Mouse (Mus musculus) megakaryocyte, adult 5-6 weeks (primary cell): ENCODE measurements around the gene Tmem63a. TPM values are rescaled to one million over a fixed set of nuclear protein-coding genes. Genes with fewer than 3 reads are reported as not detected.

Experiments
- ATAC-seq: 2 replicates; pipeline ENCODE4 v1.8.0; 2016; ENCODE audit warnings: mild to moderate bottlenecking, inconsistent platforms; ENCODE audit not compliant: poor library complexity, severe bottlenecking
- total RNA-seq, 2 experiments: library from RNA; stranded (forward) in 1 of 2; stranded (reverse) in 1 of 2; fragments of 153-499, 151-499 nt in 1 of 2; fragments of 221-1000, 200-1000 nt in 1 of 2; gene quantifications; 2 replicates each; pipeline versions ENCODE4 v1.2.3 to v1.2.4; 2015 to 2017

The Tmem63a gene
- total RNA-seq (2015) (35.0 and 35.5 TPM in 2 replicates), total RNA-seq (2017) (31.7 and 35.2 TPM in 2 replicates)

DNA sequence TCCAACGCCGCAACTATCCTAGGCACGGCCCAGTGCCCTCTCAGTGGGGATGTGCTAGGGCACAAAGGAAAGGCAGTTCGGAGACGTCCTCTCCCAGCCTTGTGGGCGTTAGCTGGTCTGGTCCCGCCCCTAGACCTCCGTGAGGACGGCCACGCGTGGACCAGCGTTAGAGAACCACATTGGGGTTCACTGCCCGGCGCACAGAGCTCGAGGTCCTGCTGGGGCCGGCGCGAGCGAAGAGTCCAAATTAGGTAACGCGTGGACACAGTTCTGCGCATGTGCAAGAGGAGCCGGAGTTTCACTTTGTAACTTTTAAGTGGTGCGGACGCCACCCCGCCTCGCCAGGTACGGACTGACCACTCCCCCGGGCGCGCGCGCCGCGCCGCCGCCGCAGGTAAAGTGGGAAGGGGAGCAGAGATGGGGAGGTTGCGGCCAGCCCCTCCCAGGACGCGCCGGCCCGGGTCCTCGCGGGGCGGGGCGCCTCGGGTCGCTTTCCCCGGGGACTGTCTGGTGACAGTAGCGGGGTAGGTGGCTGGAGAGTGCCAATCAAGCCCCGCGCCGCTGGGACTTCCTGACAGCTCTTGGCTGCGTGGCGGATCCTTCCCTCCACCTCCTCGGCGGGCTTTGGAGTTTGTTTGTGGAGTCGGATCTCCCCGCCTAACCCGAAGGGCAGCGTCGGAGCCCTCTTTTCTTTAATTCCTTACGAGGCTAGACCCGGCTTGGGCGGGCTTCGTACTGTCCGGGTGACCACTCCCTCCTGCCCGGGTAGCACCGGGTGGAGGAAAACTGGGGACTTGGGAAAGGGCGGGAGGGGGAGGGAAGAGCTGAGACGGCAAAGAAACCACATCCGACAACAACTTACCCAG, at the start of gene Tmem63a:
Gene Tmem63a, plus strand, starts transcription at position 179 of the 866 bp plus-strand sequence.
- ATAC-seq: peak; percentile 45

DNA sequence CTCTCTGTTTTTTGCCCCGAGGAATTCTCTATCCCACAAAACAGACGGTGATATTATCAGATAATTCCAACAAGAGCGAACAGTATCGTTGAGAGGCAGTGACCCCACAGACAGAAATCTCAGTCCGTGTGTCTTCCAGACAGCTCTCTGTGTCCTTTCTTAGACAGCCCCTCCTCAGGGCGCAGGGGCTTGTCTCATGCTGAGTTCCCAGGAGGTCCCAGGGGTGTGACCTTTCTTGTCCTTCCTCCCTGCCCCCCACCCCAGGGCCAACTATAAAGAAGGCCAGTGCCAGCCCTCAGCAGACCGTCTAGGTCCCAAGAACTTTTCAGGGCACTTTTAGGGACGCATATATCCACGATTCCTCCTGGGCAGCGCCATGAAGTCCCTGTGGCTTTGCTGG, 49.3 kb upstream of the Tmem63a start, which contains the start of gene Lefty2:
Gene Lefty2, plus strand, starts transcription at position 301 of the 400 bp plus-strand sequence.
- ATAC-seq: no peak

DNA sequence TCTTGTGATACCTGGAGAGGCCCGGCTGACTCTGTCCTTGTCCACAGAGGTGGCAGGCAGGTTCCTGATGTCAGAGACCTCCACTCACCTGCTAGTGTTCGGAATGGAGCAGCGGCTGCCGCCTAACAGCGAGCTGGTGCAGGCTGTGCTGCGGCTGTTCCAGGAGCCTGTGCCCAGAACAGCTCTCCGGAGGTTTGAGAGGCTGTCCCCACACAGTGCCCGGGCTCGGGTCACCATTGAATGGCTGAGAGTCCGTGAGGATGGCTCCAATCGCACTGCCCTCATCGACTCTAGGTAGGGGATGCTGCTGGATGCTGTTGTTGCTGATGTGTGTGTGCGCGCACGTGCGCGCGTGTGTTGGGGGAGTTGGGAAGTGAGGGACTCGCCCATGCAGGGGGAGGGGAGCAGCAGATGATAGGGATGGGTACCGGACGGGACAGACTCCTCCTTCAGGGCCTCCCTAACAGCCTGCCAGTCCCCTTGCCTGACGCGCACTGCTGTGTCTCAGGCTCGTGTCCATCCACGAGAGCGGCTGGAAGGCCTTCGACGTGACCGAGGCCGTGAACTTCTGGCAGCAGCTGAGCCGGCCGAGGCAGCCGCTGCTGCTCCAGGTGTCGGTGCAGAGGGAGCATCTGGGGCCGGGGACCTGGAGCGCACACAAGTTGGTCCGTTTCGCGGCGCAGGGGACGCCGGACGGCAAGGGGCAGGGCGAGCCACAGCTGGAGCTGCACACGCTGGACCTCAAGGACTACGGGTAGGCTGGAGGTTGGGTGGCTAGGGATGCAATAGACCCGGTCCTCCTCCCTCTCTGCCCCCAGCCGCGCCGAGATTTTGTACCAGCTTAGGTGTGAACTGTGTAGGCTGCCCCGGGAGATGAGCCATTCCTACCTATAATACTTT, 47.8 kb upstream of the Tmem63a start:
- 0 out of 2 replicates have a peak, but pooled peaks have one; percentile 14 for ATAC-seq

DNA sequence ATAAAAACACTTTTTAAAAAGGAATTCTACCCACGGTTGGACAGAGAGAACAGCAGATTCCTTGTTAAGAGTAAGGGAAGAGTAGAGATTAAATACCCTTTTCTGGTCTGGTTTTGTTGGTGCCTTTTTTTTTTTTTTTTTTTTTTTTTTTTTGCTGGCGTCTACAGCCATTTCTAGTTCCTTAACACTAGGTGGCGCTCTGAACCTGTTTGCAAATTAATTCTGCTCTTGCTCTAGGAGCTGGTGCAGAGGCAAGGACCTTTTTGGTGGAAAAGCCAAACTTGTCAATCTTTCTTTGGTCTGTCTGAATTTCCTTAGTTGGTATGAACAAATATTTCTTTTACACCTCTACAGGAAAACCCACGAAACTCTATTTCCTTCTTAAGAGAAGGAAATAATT, 41.0 kb upstream of the Tmem63a start:
- ATAC-seq: peak; percentile 33

DNA sequence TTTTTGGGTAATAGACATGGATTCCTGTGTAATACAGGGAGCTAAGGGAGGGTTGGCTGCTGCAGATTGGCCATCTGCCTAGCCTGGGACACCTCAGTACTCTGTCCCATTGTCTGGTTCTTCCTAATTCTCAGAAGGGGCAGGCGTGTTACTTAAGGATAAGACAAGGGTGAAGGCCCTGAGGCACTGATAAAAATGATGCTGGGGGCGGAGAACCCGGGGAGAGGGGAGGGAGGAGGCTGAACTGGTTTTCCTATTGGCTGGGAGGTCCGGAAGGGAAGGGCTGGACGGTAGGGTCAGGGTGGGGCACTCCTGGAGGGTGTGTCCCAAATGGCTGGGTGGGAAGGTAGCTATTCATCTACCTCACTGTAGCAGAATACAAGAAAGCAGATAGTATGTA, 39.2 kb upstream of the Tmem63a start:
- no peak for ATAC-seq

DNA sequence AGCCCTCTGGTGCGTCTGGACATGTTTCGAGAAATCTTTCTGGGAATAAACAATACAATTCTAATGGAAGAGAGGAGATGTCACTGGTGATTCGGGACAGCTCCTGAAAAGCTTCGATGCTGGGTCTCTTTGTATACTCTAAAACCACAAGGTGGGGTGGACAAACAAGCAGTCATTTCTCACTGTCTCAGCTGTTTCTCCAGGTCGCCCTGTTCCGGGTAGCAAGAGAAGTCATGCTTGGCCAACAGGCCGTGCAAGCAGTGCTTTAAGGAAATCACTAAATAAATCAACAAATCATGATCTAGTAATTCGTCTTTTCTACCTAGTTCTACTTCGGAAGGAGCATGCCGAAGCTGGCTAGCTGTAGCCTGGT, 38.5 kb upstream of the Tmem63a start:
- ATAC-seq: peak; percentile 1; the same call in 1 of the 2 replicates

DNA sequence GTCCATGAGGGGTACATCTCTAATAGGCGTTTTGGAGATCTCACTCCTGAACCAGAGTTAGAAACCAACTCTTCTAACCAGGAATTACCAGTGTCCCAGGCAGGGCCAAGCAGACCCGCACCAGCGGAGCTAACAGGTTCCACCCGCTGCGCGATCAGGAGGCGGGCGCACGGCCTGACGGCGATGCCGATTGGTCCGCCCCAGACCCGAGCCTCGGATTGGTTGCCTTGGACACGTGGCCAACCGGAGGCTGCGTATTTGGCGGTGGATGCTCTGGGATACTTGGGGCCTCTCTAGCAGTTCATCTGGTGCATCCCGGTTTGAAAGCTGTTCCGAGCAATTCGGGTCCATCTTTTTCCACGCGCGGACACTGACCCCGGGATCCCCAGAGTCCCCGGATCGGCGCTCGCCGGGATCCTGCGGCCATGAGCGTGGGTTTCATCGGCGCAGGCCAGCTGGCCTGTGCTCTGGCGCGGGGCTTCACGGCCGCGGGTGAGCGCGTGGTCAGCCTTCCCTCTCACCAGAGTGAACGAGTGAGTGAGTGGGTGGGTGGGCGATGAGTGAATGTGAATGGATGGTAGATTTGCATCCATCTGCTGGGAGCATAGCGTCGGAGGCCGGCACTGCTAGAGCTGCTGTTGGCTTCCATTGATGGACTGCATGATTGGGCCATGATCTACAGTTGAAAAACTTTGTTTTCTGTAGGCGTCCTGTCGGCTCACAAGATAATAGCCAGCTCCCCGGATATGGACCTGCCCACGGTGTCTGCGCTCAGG, 37.9 kb upstream of the Tmem63a start, which contains the start of gene Pycr2:
Gene Pycr2, plus strand, starts transcription at position 255 of the 776 bp plus-strand sequence.
- peak; percentile 97 for ATAC-seq

DNA sequence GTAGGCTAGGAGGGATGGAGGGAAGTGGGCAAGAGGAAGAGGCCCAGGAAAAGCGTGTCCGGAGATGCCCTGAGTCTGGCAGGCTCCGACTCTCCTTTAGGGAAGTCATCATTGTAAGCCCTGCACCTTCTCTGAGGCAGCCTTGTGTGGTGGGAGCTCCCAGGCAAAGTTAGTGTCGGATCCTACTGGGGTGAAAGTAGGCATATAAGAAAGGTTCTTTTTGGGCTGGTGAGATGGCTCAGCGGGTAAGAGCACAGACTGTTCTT, 37.4 kb upstream of the Tmem63a start:
- peak; percentile 51 for ATAC-seq

DNA sequence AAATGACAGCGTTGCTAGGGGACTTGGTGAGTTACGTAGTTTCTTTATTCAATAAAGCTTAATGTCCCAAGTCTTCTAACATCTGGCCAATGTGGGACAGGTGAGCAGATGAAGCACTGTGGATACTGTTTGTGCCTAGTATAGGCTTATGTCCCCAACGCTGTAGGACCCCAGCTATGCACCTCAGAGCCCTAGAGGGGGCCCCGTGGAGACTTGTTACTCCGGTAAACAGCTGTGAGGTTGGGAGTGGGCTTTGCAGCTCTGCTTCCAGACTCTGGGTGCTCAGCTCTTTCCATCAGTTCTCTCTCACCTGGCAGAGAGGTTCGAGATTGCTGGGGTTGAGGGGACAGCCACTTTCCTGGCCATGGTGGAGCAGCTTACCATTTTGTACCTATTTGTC, 36.8 kb upstream of the Tmem63a start:
- ATAC-seq: no peak

DNA sequence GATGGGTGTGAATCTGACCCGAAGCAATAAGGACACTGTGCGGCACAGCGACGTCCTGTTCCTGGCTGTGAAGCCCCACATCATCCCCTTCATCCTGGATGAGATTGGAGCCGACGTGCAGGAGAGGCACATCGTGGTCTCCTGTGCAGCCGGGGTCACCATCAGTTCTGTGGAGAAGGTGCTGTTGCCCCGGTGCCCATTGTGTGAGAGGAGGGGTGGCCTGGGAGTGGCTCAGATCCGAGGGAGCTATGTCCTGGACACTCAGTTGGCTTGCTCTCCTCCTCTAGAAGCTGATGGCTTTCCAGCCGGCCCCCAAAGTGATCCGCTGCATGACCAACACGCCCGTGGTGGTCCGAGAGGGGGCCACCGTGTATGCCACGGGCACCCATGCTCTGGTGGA, 36.3 kb upstream of the Tmem63a start:
- no peak for ATAC-seq

DNA sequence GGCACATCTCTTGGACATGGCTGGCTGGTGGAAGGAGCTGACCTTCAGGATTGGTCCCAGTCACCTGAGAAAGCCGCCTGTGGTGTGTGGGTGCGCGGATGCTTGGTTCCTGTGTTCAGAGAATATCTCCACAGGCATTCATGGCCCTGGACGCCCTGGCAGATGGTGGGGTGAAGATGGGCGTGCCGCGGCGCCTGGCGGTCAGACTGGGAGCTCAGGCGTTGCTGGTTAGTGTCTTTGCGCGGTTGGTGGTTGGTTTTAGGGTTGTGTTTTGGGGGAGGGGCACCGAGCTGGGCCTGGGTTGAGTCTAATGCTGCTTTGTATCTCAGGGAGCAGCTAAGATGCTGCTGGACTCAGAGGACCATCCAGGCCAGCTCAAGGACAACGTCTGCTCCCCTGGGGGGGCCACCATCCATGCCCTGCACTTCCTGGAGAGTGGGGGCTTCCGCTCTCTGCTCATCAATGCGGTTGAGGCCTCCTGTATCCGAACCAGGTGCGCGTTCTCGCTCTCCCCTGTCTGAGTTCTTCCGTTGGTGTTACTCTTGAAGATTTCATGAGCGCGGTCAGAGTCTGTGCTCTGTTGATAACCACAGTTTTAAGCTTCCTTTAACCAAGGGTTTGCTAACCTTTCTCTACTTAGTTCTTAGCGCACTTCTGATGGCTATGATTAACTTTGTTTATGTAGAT, 35.5 kb upstream of the Tmem63a start:
- ATAC-seq: no peak

DNA sequence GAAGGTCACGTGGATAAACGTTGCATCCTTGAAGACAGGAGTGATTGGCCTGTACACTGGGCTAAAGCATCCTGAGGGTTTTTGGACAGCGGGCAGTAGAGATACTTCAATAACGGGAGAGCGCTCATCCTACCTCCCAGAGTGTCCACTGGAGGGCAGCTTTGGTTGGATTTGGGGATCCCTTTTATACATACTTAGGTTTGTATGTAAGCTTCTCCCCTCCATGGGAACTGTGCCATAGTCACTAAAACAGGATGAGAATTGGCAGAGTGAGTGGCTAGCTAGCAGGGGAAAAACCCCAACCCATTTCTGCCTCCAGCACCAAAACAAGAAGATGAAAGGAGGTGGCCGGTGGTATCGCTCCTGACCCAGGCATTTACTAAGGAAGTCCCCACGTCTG, 31.0 kb upstream of the Tmem63a start:
- no peak for ATAC-seq

DNA sequence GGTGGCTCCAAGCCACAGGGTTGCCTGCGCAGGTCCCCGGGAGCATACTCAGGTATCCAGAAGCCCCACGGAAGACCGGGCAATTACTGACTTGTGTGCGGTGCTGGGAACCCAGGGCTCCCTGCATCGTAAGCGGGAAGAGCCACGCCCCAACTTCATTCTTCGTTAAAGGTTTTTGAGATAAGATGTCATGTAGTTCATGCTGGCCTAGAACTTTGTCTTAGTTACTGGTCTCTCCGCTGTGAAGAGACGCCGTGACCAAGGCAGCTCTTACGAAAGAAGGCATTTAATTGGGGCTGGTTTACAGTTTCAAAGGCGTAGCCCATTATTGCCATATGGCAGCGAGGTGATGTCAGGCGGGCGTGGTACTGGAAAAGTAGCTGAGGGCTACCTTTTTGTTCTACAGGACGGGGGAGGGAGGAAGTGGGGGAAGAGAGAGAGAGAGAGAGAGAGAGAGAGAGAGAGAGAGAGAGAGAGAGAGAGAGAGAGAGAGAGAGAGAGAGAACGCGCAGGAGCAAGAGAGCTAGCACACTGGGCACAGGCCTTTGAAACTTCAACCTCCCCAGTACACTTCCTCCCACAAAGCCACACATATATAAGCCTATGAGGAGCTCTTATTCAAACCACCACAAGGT, 30.4 kb upstream of the Tmem63a start:
- ATAC-seq: peak; percentile 80

DNA sequence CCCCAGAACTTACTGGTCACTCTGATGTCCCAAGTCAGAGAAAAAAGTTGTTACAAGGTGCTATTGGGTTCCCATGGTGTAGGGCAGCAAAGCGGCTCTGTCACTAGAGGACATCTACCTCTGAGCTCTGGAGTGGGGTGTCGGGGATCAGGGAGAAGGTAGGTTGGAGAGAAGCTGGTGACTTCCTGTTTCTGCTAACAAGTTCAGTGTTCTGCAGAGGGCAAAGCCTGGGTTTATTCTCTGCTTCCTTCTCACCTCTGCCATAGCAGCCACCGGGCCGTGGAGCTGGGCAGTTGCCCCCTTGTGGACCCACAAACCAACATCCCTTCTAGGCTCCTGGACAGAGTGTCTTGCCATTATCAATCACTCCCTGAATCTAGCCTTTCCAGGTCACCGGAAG, 29.4 kb upstream of the Tmem63a start:
- peak; percentile 49 for ATAC-seq

DNA sequence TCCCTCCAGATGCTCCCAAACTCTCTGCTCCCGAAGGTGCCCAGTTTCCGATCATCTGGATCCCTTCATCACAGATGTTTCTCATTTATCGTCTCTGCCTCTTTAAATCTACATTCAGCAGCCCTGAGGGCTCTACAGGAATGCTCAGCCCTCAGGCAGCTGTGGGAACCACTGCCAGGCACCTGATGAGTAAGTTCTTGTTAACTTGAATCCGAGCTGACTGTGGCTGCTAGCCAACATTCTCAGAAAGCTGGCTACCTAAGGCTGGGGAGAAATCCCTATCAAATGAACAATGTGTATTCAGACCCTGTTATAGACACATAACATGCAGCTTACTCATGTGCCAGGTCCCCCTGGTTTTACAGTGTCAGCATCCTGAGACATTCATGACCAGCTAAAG, 28.3 kb upstream of the Tmem63a start:
- ATAC-seq: no peak

DNA sequence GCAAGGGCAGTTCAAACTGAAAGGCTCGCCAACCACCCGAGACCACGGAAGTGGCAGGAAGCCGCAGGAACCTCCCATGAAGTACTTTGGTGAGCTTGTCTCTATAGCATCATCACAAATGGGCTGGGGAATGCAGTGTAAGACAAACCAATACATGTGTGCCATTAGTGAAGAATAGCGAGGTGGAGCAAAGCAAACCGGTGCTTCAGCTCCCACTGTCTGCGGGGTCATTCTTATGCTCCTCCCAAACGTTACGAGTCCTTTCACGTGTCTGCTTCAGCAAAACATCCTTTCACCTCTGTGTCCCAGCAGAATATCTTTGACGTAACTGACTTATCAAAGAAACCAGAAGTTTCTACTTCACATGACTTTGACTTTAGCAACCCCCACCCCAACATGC, 25.7 kb upstream of the Tmem63a start:
- no peak for ATAC-seq

DNA sequence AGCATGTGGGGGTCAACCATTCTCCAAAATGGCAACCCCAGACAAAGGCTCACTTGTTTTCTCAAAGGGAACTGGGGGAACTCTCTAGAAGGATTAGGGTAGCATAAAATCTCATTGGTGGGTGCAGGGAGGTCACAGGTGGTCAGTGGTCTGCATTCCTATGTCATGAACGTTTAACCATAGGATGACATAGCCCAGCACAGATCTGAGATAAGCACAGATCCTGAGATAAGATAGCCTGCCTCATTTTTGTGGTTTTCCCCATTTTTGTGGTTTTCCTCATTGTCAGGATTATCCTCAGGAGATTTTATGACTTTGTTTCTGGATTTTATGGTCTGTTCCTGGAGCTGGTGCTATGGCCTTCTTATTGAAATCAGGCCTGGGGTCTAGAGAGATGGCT, 25.1 kb upstream of the Tmem63a start:
- ATAC-seq: no peak

DNA sequence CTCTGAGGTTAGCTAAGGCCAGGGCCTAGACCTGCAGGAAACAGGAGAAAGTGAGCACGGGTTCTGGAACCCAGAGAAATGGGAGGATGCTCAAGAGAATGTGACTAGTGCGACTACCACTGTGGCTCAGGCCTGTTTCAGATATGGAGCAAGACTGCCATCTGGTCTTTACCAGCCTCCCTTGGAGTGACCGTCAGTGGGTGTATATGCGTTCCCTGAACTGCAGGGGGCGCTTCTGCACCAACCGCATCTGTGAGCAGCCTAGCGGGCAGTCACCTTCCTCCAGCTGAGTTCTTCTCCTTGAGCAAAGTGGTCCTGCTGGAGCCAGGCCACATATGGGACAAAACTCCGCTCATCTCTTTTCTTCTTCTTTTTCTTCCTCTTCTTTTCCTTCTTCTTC, 22.5 kb upstream of the Tmem63a start:
- peak; percentile 57 for ATAC-seq

DNA sequence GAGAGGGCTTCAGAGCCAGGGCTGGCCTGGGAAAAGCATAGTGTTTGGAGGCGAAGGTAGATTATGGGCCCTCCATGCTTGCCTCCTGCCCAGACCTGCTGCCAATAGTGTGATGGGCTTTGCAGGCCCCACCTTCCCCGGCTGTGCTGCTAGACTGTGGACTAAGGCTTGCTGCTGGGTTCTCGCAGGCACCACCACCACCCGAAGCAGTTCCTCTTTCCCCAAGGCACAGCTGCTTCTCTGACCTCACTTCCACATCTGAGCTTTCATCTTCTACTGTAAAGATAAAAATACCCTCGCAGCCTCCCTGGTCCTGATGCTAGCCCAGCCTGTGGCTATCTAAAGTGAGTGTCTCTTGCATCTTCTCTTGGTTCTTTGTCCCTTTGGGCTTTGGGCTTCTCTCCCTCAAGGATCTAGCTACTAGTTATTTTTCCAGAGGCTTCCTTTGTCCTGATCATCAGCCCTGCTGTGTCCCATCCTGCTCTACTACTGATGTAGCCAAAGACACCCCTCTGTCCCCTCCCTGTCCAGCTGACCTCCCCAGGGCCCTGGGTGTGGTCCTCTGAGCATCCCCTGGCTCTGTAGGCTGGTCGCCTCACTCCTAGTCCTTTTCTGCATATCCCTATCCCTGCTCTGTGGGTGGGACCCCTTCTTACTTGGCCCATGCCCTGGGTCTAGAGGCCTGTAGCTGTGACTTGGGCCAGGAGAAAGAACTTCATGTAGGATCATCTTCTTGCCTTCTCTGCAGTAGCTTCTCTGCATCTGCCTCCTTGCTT, 19.7 kb upstream of the Tmem63a start:
- ATAC-seq: peak; percentile 96
